Mouse (Mus musculus) limb, embryonic 14.5 days (tissue): Measurements from ENCODE around the gene Fgf7. TPM values are rescaled to one million over a fixed set of nuclear protein-coding genes. Genes with fewer than 3 reads are reported as not detected.

ENCODE experiments used
- ATAC-seq: fragments of 200-750 bp; cut with Nextera tagmentation; 2 replicates; pipeline ENCODE4 v1.8.0; 2017; ENCODE audit warnings: low read depth, moderate number of reproducible peaks, moderate TSS enrichment; ENCODE audit not compliant: low FRiP score
- DNase-seq: peaks from one replicate; pipeline ENCODE4 v3.0.0-alpha.2; 2015; ENCODE audit warnings: low spot score
- H3K27ac ChIP-seq: fragments of 300-500 bp; sonication (generic); replicated peaks from 2 replicates; pipeline ENCODE4 v1.5.1; 2014; ENCODE audit warnings: low read depth, mild to moderate bottlenecking, low read length, moderate library complexity, mixed read lengths
- H3K27me3 ChIP-seq: fragments of 300-500 bp; sonication (generic); 2 replicates; pipeline ENCODE4 v1.6.1; 2014; ENCODE audit warnings: low read length, mixed read lengths; ENCODE audit not compliant: control insufficient read depth, insufficient read depth
- H3K36me3 ChIP-seq: fragments of 300-500 bp; sonication (generic); 2 replicates; pipeline ENCODE4 v1.6.1; 2014; ENCODE audit warnings: mild to moderate bottlenecking, low read length, moderate library complexity, mixed read lengths; ENCODE audit not compliant: control insufficient read depth, insufficient read depth
- H3K4me1 ChIP-seq: fragments of 300-500 bp; sonication (generic); 2 replicates; pipeline ENCODE4 v1.6.1; 2014; ENCODE audit warnings: antibody characterized with exemption, low read length, mixed read lengths; ENCODE audit not compliant: control insufficient read depth, insufficient read depth
- H3K4me2 ChIP-seq: fragments of 300-500 bp; sonication (generic); replicated peaks from 2 replicates; pipeline ENCODE4 v1.6.1; 2014; ENCODE audit warnings: low read depth, mild to moderate bottlenecking, low read length, moderate library complexity; ENCODE audit not compliant: severe bottlenecking
- H3K4me3 ChIP-seq: fragments of 300-500 bp; sonication (generic); replicated peaks from 2 replicates; pipeline ENCODE4 v1.5.1; 2014; ENCODE audit warnings: low read length
- H3K9ac ChIP-seq: fragments of 300-500 bp; sonication (generic); 2 replicates; pipeline ENCODE4 v1.6.1; 2014; ENCODE audit warnings: mild to moderate bottlenecking, low read depth, low read length, moderate library complexity; ENCODE audit not compliant: severe bottlenecking
- H3K9me3 ChIP-seq: fragments of 300-500 bp; sonication (generic); 2 replicates; pipeline ENCODE4 v1.6.1; 2016; ENCODE audit warnings: low read length; ENCODE audit not compliant: control insufficient read depth
- POLR2A ChIP-seq: fragments of 200-500 bp; IDR thresholded peaks from 2 replicates; pipeline ENCODE4 v1.8.0; 2012; ENCODE audit warnings: inconsistent platforms, mild to moderate bottlenecking, moderate library complexity, borderline replicate concordance; ENCODE audit not compliant: insufficient read depth, insufficient read length; ENCODE audit errors: extremely low read depth
- WGBS: fragments of 180-500 bp; shearing (Covaris S2); extraction: QIAGEN DNeasy Blood & Tissue Kit; methylation state at CpG from one replicate; pipeline ENCODE4 v1.1.7; 2014; 5-methylcytosine and 5-hydroxymethylcytosine counted together
- polyA plus RNA-seq, 2 experiments: library from polyadenylated mRNA; depleted of rRNA in 1 of 2; stranded (reverse) in 1 of 2; unstranded in 1 of 2; fragments of >200 nt; fragmentation: Nextera tagmentation in 1 of 2; extraction: Ambion mirVana in 1 of 2; gene quantifications; 2 replicates each; pipeline versions ENCODE4 v1.2.1 to v1.2.3; 2012 to 2014

The Fgf7 gene
- polyA plus RNA-seq, 2 experiments = 13.2 to 15.7 TPM

DNA sequence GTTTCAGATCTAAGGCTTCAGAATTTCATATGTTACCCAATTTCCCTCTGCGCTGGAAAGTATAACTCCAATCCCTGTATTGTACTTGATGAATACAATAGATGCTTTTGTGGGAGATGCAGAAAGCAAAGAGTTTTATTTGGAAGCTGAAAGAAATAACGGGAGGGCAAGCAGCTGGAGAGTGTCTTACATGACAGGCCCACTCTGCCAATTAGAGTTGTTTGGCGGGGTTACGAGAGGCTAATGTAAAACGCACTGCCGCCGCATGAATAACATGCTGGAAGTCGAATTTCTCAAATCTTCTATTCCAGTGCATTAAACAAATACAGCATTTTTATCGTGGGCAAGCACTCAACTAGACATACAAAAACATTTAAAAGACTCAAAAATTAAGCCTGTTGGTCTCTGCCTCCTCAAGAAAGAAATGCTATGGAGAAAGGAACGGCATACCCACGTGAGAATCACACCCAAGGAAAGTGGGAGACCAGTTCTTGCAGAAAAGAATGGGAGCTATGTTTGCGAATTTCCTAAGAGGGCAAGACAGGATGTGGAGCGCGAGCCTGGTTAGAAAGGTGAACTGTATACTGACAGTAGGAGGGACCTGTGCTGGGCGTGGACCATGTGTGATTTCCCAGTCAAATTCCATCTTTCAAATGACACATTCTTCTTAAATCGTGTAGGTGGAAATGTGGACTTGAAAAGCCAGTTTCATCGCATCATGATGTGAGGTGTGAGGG is 26.7 kb downstream of the Fgf7 start:
- WGBS = 62% methylated on average over 17 of the region's 17 CpGs
- Histone ChIP-seq H3K4me3 (no peak overlapping the region), H3K4me2 (no peak overlapping the region), H3K9me3 (no peaks in the 10 kb centered on the region), H3K27me3 (no peaks in the 10 kb centered on the region), H3K36me3 (no peaks in the 10 kb centered on the region), H3K9ac (no peak overlapping the region), H3K27ac (no peak overlapping the region), H3K4me1 (peaks cover 15% of the 10 kb centered on the region)
- DNase-seq = no peak
- ATAC-seq = no peak
- no peak for TF ChIP-seq POLR2A

DNA sequence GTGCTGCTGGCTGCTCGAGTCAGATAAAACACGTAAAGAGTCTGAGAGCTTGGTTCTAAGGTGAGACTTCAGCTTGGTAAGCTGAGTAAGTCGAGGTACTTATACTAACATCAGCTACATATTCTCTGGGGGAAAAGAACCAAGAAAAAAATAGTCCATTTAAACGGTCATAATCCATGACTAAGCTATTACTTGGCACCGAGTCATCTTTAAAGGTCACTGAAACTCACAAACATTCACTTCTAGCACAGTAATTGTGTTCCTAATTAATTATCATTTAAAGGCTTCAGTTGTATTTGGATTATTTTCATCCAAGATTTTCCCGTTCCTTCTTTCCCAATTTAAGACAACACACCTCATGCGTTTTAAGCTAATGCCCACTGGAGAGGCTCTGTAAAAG is 28.4 kb downstream of the Fgf7 start:
- Histone ChIP-seq H3K9me3 (no peaks in the 10 kb centered on the region), H3K27me3 (no peaks in the 10 kb centered on the region), H3K9ac (no peak overlapping the region), H3K4me1 (peaks cover 15% of the 10 kb centered on the region), H3K36me3 (no peaks in the 10 kb centered on the region), H3K4me2 (no peak overlapping the region), H3K4me3 (no peak overlapping the region), H3K27ac (no peak overlapping the region)
- ATAC-seq = no peak
- 49% methylated on average over 7 of the region's 7 CpGs for WGBS
- TF ChIP-seq POLR2A = no peak
- no peak for DNase-seq

DNA sequence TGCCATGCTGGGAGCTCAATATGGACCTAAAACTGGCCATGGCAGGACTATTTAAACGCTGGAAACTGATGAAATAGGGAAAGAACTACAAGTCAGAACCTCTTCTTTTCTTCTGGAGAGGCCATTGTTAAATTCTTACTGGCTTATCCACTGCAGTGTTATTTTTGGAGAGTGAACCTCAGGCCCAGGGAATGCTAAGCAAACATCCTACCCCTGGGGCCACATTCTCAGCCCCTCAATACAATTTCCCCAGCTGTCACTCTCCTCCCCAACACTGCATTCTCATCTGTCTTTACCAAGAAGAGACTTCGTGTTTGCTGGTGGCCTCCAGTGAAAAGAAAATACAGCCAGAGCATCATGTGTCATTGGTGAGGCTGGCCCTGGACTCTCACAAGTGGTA is 30.4 kb downstream of the Fgf7 start:
- no peak for TF ChIP-seq POLR2A
- 63% methylated on average over 2 of the region's 2 CpGs for WGBS
- H3K4me2 ChIP-seq = no peak overlapping the region
- no peak overlapping the region for H3K9ac ChIP-seq
- H3K4me1 ChIP-seq = peaks cover 15% of the 10 kb centered on the region
- no peaks in the 10 kb centered on the region for H3K36me3 ChIP-seq
- H3K27me3 ChIP-seq = no peaks in the 10 kb centered on the region
- peak; percentile 61 for ATAC-seq
- H3K27ac ChIP-seq = peak overlapping the region; percentile 26; the same call in 1 of the 2 replicates
- H3K4me3 ChIP-seq = no peak overlapping the region
- no peaks in the 10 kb centered on the region for H3K9me3 ChIP-seq
- DNase-seq = no peak

DNA sequence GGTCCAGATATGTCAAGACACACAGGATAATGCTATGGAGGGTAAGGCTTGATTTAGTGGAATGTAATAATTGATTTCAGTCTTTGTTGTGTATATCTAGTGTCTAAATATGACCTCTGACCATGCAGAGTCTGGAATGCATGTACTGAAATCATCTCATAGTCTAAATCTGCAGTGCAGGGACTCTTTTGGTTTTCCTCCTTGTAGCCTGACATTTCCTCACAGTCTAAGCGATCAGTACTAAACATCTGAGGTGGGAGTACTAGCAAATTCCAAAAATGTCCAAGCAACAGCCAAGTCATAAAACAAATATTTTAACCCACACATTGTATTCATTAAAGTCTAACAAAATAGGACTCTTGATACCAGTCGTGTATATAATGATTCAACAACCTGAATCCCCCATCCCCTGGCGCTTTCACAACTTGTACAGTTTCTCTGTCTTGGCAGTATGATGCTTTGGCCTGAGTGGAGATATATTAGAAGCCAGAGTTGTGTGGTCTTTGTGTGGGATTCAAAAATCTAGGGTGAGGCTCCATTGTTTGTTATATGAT is 30.9 kb downstream of the Fgf7 start:
- Histone ChIP-seq H3K9me3 (no peaks in the 10 kb centered on the region), H3K27me3 (no peaks in the 10 kb centered on the region), H3K27ac (peak overlapping the region; percentile 21; the same call in 1 of the 2 replicates), H3K4me1 (peaks cover 15% of the 10 kb centered on the region), H3K9ac (no peak overlapping the region), H3K4me3 (no peak overlapping the region), H3K36me3 (no peaks in the 10 kb centered on the region), H3K4me2 (no peak overlapping the region)
- WGBS = 29% methylated on average over 3 of the region's 3 CpGs
- DNase-seq (peak; percentile 71), ATAC-seq (peak; percentile 54)
- no peak for TF ChIP-seq POLR2A

DNA sequence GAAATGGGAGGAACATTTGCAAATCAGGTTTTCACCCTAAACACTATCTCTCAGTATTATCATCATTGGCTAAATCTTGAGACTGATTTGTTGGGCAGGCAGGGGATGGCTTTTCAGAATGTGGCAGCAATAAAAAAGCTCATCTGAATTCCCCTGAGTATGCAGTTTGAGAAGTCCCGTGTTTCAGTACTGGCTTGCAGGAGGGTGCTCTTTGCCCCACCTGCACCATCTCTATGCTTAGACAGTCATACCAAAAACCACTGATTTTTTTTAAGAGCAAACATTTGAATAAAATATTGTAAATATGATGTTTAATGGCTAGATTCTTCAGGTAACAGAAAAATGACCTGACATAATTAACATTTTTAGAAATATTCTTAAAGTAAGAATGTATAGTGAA is 35.3 kb downstream of the Fgf7 start:
- no peak overlapping the region for H3K9ac ChIP-seq
- ATAC-seq = no peak
- H3K27ac ChIP-seq = no peak overlapping the region
- no peak for DNase-seq
- no peak overlapping the region for H3K4me2 ChIP-seq
- 50% methylated on average over 1 of the region's 1 CpGs for WGBS
- no peak overlapping the region for H3K4me3 ChIP-seq
- no peaks in the 10 kb centered on the region for H3K9me3 ChIP-seq
- no peak for TF ChIP-seq POLR2A
- H3K27me3 ChIP-seq = no peaks in the 10 kb centered on the region
- no peaks in the 10 kb centered on the region for H3K4me1 ChIP-seq
- H3K36me3 ChIP-seq = no peaks in the 10 kb centered on the region
